Mouse (Mus musculus) testis, adult 2 months (tissue): Measurements from ENCODE around the gene Tspo2.

ENCODE experiments used
- CTCF ChIP-seq: fragments of 200-500 bp; IDR thresholded peaks from 2 replicates; pipeline ENCODE4 v1.5.1; 2012; ENCODE audit warnings: low read depth, mild to moderate bottlenecking, inconsistent platforms, low read length, moderate library complexity; ENCODE audit not compliant: control insufficient read depth, insufficient read depth, insufficient replicate concordance
- POLR2A ChIP-seq: fragments of 200-500 bp; IDR thresholded peaks from 2 replicates; pipeline ENCODE4 v1.6.1; 2012; ENCODE audit warnings: low read depth, mild to moderate bottlenecking, inconsistent platforms, low read length, moderate library complexity; ENCODE audit not compliant: control insufficient read depth

- TF ChIP-seq CTCF (no peak), POLR2A (no peak)
Observed at GRCm38 (mm10) chr17:48500846-48501445, 49.6 kb upstream of the Tspo2 start.
